Mouse (Mus musculus) retina, adult 2 months (tissue): ENCODE measurements around the gene Tmem127.
"Not testable (repeated sequence)": the region's sequence is repeated elsewhere in the genome, so short reads cannot be mapped to it uniquely, and the experiment has no call there.

ENCODE experiments used
- DNase-seq: peaks from one replicate; pipeline ENCODE4 v3.0.0-alpha.2; 2012; ENCODE audit warnings: low read depth, low spot score

Tmem127 gene

DNA sequence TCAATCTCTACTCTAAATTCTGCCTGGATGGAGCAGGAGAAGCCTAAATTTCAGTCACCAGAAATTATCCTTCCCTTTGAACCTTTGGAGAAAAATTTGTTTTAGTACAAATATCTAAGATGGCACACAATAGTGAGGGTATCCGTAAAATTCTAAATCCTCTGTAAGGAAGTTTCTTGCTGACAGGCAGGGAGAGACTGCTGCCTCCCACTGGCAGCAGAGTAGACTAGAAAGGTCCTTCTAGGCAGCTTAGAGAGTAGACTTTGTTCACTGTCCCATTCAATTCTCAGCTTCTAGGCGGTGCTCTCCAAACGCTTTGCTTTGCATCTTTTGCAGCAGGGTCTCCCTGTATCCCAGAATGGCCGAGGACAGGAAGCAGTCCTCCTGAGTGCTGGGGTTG is 20.1 kb downstream of the Tmem127 start:
- DNase-seq, result no peak

GRCm38 (mm10) chr2:127269491-127270299 is 22.0 kb downstream of the Tmem127 start, which contains the start of gene Stard7:
TSS of gene Stard7 (plus strand) at chr2:127270218.
- peak; percentile 94 for DNase-seq

DNA sequence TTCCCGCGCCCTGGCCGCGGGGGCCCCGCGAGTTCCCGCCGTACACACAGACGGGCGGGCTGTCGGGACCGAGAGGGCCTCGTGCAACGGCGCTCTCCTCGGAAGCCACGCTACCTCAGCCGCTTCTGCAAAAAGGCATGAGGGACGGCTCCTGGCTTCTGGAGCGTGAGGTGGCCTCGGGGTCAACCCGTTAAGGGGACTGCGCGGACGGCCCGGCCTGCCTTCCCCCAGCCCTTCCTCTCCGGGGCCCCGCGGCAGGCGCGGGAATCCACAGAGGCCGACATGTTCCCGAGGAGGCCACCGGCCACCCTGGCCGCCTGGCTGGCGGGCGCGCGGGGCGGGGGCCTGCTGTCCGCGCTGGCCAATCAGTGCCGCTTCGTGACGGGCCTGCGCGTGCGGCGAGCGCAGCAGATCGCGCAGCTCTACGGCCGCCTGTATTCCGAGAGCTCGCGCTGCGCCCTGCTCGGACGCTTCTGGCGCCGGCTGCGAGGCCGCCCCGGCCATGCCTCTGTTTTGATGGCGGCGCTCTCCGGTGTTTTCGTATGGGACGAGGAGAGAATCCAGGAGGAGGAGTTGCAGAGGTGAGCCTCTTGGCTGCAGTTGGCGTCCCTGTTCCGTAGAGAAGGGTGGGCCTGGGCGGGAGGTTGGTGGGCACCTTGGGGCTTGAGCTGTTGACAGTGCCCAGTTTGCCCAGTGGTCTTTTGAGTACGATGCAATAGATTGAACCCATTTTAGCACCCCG is 22.8 kb downstream of the Tmem127 start:
- peak; percentile 81 for DNase-seq

DNA sequence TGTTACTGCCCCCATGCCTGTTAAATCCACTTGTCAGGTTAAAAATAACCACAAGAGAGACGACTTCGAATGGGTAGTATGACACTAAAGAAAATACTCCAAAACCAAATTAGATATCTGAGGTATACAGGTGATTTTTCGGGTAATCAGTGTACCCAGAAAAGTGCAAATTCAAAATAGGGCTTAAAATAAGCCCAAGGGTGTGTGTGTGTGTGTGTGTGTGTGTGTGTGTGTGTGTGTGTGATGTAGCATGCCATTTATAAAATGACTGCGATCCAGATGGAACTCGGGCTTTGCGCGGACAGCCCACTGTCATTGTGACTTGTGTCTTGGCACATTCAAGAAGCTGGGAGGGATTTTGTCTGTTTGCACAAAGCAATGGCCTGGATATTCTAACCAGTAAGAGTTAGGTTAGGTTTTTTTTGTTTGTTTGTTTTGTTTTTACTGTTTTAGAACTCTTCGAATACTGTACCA is 23.4 kb downstream of the Tmem127 start:
- no peak for DNase-seq

DNA sequence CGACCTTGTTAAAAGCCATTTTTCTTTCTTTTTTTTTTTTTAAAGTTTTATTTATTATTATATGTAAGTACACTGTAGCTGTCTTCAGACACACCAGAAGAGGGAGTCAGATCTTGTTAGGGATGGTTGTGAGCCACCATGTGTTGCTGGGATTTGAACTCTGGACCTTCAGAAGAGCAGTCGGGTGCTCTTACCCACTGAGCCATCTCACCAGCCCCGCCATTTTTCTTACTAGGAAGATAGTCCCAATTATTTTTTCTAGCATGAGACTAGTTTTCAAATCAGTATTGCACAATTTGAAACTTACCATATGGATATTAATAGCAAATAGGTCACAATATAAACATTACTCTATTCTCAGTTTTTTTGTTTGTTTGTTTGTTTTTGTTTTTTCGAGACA is 24.3 kb downstream of the Tmem127 start:
- DNase-seq, result not testable (repeated sequence)

DNA sequence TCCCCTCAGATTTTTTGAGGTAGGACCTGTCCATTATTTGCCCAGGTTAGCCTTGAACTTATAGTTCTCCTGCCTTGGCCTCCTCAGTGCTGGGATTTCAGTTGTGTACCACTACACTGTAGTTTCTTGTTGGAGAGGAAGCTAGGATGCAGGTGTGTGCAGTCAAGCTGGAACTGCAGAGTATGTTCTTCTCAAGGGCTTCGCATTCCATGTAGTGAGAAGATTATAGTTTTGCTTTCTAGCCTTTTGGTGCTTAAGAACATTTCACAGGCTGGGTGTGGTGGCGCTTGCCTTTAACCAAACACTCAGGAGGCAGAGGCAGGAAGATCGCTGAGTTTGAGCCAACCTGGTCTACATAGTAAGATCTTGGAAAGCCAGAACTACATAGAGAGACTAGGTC is 25.1 kb downstream of the Tmem127 start:
- no peak for DNase-seq

GRCm38 (mm10) chr2:127274590-127274989 is 26.9 kb downstream of the Tmem127 start:
- DNase-seq, result peak; percentile 67

- no peak for DNase-seq
Measured at GRCm38 (mm10) chr2:127275551-127276320, 28.0 kb downstream of the Tmem127 start.

GRCm38 (mm10) chr2:127278162-127278561 is 30.5 kb downstream of the Tmem127 start:
- DNase-seq, result no peak

GRCm38 (mm10) chr2:127292250-127292649 is 44.5 kb downstream of the Tmem127 start:
- no peak for DNase-seq

DNA sequence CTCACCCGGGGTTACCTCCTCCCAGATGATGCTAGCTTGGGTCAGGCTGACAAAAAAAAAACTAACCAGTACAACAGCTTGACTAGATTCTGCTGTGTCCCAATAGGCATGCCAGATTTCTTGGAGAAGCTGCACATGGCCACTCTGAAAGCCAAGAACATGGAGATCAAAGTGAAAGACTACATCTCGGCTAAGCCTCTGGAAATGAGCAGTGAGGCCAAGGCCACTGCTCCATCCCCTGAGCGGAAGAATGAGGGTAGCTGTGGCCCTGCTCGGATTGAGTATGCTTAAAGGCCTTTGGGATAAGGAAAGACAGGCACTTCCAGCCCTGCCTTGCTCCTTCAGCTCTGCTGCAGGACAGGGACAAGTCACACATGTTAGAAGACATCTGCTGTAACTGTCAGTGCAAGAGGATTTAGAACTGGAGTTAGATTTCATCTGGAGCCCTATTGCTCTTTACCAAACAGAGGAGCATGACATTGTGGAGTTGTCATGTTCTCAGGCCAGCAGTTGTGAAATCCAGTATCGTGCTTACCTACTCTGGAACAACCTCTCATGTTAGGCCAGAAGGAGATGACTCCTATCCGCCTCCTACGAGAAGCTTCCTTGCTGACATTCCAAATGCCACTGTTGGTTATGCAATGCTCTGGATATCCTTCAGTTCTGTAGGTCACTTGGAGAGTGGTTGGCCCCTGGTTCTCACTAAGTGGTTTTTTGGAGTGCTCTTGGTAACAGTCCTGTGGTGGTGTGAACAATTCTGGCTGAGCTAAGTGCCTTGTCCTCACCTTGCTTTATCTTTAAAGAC is 49.5 kb downstream of the Tmem127 start:
- no peak for DNase-seq

DNA sequence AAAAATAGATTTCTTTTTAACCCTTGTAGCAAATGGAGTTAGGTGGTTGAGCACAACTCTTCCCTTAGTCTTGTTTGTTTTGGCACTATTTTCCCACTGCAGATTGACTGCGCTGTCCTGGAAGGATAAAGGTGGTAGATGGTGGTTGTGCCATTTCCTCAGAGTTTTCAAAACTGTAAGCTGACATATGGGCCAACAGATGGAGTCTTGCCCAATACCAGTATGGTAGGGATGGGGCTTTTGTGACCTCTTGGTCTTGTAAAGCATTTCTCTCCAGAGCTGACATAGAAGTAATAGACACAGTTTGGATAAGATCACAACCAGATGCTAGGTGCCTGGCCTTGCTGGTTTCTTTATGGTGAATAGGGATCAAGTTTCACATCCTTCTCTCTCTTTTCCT is 50.3 kb downstream of the Tmem127 start:
- no peak for DNase-seq

DNA sequence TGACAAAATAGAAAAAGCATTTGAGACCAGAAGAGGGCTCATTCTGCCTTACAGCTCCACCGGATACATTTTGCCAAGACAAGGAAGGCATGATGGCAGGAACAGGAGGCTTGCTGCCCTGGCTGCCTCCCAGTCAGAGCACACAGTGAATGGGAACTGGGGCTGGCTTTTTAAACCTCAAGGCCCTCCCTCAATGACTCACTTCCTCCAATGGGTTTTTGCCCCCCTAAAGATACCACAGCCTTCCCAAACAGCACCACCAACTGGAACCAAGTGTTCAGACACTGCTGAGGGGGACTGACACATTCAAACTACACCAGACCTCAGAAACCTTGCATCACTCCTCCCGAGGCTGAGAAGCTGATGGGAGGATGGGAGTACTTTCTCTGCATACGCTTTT is 53.0 kb downstream of the Tmem127 start:
- no peak for DNase-seq

GRCm38 (mm10) chr2:127301883-127302282 is 54.2 kb downstream of the Tmem127 start:
- DNase-seq, result no peak

DNA sequence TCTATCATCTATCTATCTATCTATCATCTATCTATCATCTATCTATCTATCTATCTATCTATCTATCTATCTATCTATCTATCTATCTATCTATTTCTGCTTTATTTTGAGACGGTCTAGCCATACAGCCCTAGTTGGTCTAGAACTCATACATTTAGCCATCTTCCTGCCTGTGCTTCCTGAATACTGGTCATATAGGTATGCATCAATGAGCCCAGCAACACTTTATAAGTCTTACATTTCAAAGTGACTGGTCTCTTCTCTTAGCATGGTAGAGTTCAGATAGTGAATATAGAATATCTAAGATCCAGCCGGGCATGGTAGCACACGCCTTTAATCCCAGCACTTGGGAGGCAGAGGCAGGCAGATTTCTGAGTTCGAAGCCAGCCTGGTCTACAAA is 56.5 kb downstream of the Tmem127 start:
- not testable (repeated sequence) for DNase-seq

DNA sequence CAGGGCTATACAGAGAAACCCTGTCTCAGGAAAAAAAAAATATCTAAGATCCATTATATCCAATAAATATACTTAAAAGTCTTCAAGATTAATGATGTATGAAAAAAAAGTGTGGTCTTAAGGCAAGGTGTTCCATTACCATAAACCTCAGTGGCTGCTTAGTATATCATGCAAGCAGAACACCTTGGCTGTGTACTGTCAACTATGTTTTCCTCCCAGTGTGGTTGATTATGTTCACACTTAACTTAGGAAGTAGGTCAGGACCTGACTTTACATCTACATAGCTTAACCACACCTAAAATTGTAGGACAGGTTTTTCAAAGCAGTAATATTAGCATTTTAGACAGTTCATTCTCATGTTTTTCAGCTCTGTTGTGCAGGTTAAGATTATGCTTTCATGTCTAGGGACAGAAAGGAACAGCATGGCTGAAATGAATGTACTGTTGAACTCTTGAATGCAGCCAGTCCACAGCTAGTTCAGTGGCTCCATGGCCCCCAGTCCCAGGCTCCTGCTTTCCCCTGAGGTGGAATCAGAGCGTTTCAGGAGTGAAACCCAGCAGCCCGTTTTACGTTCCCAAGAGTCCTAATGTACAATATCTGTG is 57.0 kb downstream of the Tmem127 start:
- no peak for DNase-seq

GRCm38 (mm10) chr2:127306123-127306522 is 58.4 kb downstream of the Tmem127 start:
- DNase-seq, result no peak

- DNase-seq, result no peak
Measured at GRCm38 (mm10) chr2:127307179-127307578, 59.5 kb downstream of the Tmem127 start.

DNA sequence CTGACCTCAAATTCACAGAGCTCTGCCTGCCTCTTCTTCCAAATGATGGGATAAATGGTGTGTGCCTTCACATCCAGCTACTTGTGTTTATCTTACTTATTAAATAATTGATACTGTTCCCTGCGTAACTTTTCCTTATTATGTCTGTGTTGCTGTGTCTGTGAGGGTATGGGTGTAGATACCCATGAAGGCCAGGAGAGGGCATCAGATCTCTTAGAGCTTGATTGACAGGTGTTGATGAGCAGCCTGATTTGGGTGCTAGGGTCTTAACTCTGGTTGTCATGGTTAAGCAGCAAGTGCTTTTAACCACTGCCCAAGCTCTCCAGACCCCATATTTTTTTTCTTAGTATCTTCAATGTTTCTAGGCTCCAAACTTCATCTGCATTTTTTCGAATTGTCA is 61.0 kb downstream of the Tmem127 start:
- no peak for DNase-seq

DNA sequence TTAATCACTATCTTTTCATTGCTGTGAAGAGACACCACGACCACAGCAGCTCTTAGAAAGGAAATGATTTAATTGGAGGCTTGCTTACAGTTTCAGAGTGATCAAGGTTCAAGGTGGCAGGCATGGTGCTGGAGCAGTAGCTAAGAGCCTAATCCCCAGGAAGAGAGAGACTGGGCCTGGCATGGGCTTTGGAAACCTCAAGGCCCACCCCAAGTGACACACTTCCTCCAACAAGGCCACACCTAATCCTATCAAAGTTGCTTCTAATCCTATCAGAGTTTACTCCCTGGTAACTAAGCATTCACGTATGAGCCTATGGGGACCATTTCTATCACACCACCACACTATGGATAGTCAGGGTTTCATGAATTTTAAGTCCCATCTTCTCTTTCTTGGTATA is 62.5 kb downstream of the Tmem127 start:
- DNase-seq, result peak; percentile 26

DNA sequence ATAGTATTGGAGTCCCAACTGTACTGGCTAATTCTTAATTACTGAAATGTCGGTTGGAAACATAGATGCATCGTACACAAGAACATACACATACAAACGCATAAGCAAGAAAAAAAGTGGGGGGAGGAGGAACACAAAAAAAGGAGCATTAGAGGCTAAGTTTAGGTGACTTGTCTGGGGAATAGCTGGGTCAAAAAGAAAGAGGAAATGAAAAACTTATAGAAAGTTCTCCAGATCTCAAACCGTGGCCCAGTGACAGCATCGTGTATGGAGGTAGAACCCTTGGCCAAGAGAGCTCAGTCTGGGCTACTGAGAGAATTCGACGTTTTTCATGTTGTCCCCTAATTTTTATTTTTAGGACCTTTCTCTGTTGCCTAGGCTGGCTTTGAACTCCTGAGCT is 63.0 kb downstream of the Tmem127 start:
- no peak for DNase-seq
